Mouse (Mus musculus) T-helper 1 cell (primary cell): ENCODE results near the gene Tspan9.

Source experiments
- in situ Hi-C: fragments of 300-600 bp; cut with MboI, MseI; formaldehyde crosslinking; loops from one replicate; pipeline ENCODE4 v1.15.1; 2025; ENCODE audit warnings: high pct_unique_total_duplicates

Gene Tspan9

GRCm38 (mm10) chr6:128143390-128144020 lies at the start of gene Tspan9:
Gene Tspan9 (minus strand): TSS chr6:128143594.
- in situ Hi-C loops, result no loop called here

- in situ Hi-C loops, result loop anchor here (5.0 kb wide), 1 partner anchor 64 kb away; no protein-coding TSS in a partner anchor
Observed at GRCm38 (mm10) chr6:128183521-128183920, 40.1 kb upstream of the Tspan9 start.

GRCm38 (mm10) chr6:128181176-128181575 lies 37.8 kb upstream of the Tspan9 start:
- in situ Hi-C loops, result loop anchor here (5.0 kb wide), 1 partner anchor 66 kb away; no protein-coding TSS in a partner anchor

- in situ Hi-C loops, result loop anchor here (5.0 kb wide), 1 partner anchor 68 kb away; no protein-coding TSS in a partner anchor
Observed at GRCm38 (mm10) chr6:128179651-128180050, 36.3 kb upstream of the Tspan9 start.

GRCm38 (mm10) chr6:128179247-128179646 lies 35.9 kb upstream of the Tspan9 start:
- in situ Hi-C loops, result no loop called here

GRCm38 (mm10) chr6:128178681-128179080 lies 35.3 kb upstream of the Tspan9 start:
- in situ Hi-C loops, result no loop called here

- in situ Hi-C loops, result no loop called here
Observed at GRCm38 (mm10) chr6:128168785-128169679, 25.6 kb upstream of the Tspan9 start.

GRCm38 (mm10) chr6:128165564-128165963 lies 22.2 kb upstream of the Tspan9 start:
- in situ Hi-C loops, result no loop called here

GRCm38 (mm10) chr6:128164632-128165031 lies 21.2 kb upstream of the Tspan9 start:
- in situ Hi-C loops, result no loop called here

- in situ Hi-C loops, result no loop called here
Observed at GRCm38 (mm10) chr6:128159092-128159491, 15.7 kb upstream of the Tspan9 start.

GRCm38 (mm10) chr6:128158031-128158430 lies 14.6 kb upstream of the Tspan9 start:
- in situ Hi-C loops, result no loop called here

- in situ Hi-C loops, result no loop called here
Observed at GRCm38 (mm10) chr6:128156476-128156875, 13.1 kb upstream of the Tspan9 start.

GRCm38 (mm10) chr6:128155935-128156334 lies 12.5 kb upstream of the Tspan9 start:
- in situ Hi-C loops, result no loop called here

GRCm38 (mm10) chr6:128145765-128146164 lies 2.4 kb upstream of the Tspan9 start:
- in situ Hi-C loops, result no loop called here

GRCm38 (mm10) chr6:128142369-128143278 lies 770 bp downstream of the Tspan9 start:
- in situ Hi-C loops, result no loop called here

GRCm38 (mm10) chr6:128140724-128141123 lies 2.7 kb downstream of the Tspan9 start:
- in situ Hi-C loops, result no loop called here

GRCm38 (mm10) chr6:128137855-128138254 lies 5.5 kb downstream of the Tspan9 start:
- in situ Hi-C loops, result no loop called here

- in situ Hi-C loops, result no loop called here
Observed at GRCm38 (mm10) chr6:128136654-128137053, 6.7 kb downstream of the Tspan9 start.

- in situ Hi-C loops, result no loop called here
Observed at GRCm38 (mm10) chr6:128135459-128135858, 7.9 kb downstream of the Tspan9 start.

- in situ Hi-C loops, result no loop called here
Observed at GRCm38 (mm10) chr6:128135006-128135405, 8.4 kb downstream of the Tspan9 start.

GRCm38 (mm10) chr6:128134196-128134924 lies 9.0 kb downstream of the Tspan9 start:
- in situ Hi-C loops, result no loop called here
